Mouse (Mus musculus): Measurements from ENCODE around the gene Ephb3. TPM values are rescaled to one million over a fixed set of nuclear protein-coding genes. Genes with fewer than 3 reads are reported as not detected.

Gene Ephb3
- total and polyA plus RNA-seq, 2 experiments from 2014 or later: 6.8 to 9.6 TPM

DNA sequence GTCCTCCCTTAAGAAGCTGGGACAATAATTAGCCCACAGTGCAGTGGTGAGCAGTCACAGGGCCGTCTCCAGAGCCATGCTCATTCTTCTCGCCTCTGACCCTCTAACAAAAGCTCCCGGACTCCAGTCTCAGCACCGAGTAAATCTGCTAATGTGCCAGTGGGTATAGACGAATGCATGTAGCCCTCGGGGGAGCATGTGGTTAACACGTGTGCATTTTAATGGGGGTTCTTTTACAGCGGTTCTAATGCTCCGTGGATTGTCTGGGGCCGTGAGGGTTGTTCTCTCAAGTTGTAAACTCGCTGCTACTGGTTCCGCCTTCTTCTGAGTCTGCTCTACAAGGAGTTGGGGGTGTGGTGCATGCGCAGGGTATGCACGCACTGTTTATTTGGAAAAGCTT lies 13.0 kb upstream of the Ephb3 start:
- TF ChIP-seq CTCF (IDR thresholded peaks at IDR 0.05; ENCODE audit: low read depth): no peak
- no peak for TF ChIP-seq EP300 (IDR thresholded peaks at IDR 0.05; ENCODE audit: low read depth)
- WGBS: 84% methylated on average over 14 of the region's 14 CpGs

GRCm38 (mm10) chr16:21192509-21193354 lies 11.8 kb upstream of the Ephb3 start:
- TF ChIP-seq CTCF (IDR thresholded peaks at IDR 0.05; ENCODE audit: low read depth) (peak; percentile 82), EP300 (IDR thresholded peaks at IDR 0.05; ENCODE audit: low read depth) (no peak)
- Histone ChIP-seq H3K9me3 (replicated peaks; ENCODE audit: control insufficient read depth, low read length) (no peaks in the 10 kb centered on the region), H3K27me3 (ENCODE audit: control insufficient read depth, insufficient read depth, low read length) (no peaks in the 10 kb centered on the region), H3K4me3 (ENCODE audit: low read depth, low read length) (no peak overlapping the region), H3K4me2 (ENCODE audit: low read depth, low read length) (no peak overlapping the region), H3K9ac (replicated peaks; ENCODE audit: low read depth, low read length) (no peak overlapping the region), H3K36me3 (replicated peaks; ENCODE audit: control insufficient read depth, insufficient read depth, low read length) (no peaks in the 10 kb centered on the region), H3K27ac (ENCODE audit: low read depth) (no peak overlapping the region), H3K4me1 (ENCODE audit: control insufficient read depth, insufficient read depth) (peaks cover 3% of the 10 kb centered on the region; the same call in 1 of the 2 replicates)
- 42% methylated on average over 7 of the region's 7 CpGs for WGBS
- peak; percentile 49; the same call in 1 of the 2 replicates for ATAC-seq (ENCODE audit: insufficient read depth, low read depth)
- peak; percentile 79 for DNase-seq (ENCODE audit: low spot score)

More for the DNA sequence above, 13.0 kb upstream of the Ephb3 start:
- no peak for ATAC-seq (ENCODE audit: insufficient read depth, low read depth)
- Histone ChIP-seq H3K4me2 (ENCODE audit: low read depth, low read length) (no peak overlapping the region), H3K9ac (replicated peaks; ENCODE audit: low read depth, low read length) (no peak overlapping the region), H3K27ac (ENCODE audit: low read depth) (no peak overlapping the region), H3K36me3 (replicated peaks; ENCODE audit: control insufficient read depth, insufficient read depth, low read length) (no peaks in the 10 kb centered on the region), H3K9me3 (replicated peaks; ENCODE audit: control insufficient read depth, low read length) (no peaks in the 10 kb centered on the region), H3K4me3 (ENCODE audit: low read depth, low read length) (no peak overlapping the region), H3K27me3 (ENCODE audit: control insufficient read depth, insufficient read depth, low read length) (no peaks in the 10 kb centered on the region), H3K4me1 (ENCODE audit: control insufficient read depth, insufficient read depth) (peaks cover 3% of the 10 kb centered on the region; the same call in 1 of the 2 replicates)
- no peak for DNase-seq (ENCODE audit: low spot score)

- ATAC-seq (ENCODE audit: insufficient read depth, low read depth) (no peak), DNase-seq (ENCODE audit: low spot score) (no peak)
- no peak for TF ChIP-seq EP300 (IDR thresholded peaks at IDR 0.05; ENCODE audit: low read depth)
- TF ChIP-seq CTCF (IDR thresholded peaks at IDR 0.05; ENCODE audit: low read depth): no peak
- no peak overlapping the region for H3K9ac ChIP-seq (replicated peaks; ENCODE audit: low read depth, low read length)
- H3K27ac ChIP-seq (ENCODE audit: low read depth): no peak overlapping the region
- H3K4me2 ChIP-seq (ENCODE audit: low read depth, low read length): no peak overlapping the region
- H3K4me3 ChIP-seq (ENCODE audit: low read depth, low read length): no peak overlapping the region
- no peaks in the 10 kb centered on the region for H3K9me3 ChIP-seq (replicated peaks; ENCODE audit: control insufficient read depth, low read length)
- peaks cover 3% of the 10 kb centered on the region; the same call in 1 of the 2 replicates for H3K4me1 ChIP-seq (ENCODE audit: control insufficient read depth, insufficient read depth)
- H3K27me3 ChIP-seq (ENCODE audit: control insufficient read depth, insufficient read depth, low read length): no peaks in the 10 kb centered on the region
- no peaks in the 10 kb centered on the region for H3K36me3 ChIP-seq (replicated peaks; ENCODE audit: control insufficient read depth, insufficient read depth, low read length)
- whole genome bisulfite sequencing: 38% methylated on average over 12 of the region's 12 CpGs
Observed at GRCm38 (mm10) chr16:21194182-21194581, 10.4 kb upstream of the Ephb3 start.

DNA sequence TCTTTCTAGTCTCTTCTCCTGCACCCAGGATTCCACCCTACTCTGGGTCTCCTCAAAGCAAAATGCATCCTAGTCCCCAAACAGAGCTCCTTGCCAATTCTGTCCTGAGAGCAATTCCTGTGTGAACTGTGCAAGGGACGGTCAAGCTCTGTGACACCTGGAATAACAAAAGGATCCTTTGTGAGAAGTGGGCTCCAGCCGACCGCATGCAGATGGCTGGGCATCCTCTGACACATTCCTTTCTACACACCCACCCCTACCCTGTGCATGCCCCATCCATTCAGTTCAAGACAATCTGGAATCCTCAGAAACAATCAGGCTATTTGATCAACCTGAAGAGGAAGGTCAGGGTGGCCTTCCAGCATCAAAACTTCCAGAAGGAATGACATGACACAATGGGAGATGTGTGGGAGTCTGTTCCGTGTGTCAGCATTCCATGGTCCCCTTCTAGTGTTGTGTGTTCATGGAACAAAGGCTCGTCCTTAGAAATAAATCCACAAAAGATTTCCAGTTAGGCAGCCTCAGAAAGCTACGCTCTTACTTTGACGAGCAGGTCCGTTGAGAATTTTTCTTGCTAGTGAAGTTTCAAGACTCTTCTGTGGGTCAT lies 9.2 kb upstream of the Ephb3 start:
- no peak for DNase-seq (ENCODE audit: low spot score)
- 72% methylated on average over 8 of the region's 8 CpGs for WGBS
- Histone ChIP-seq H3K4me1 (ENCODE audit: control insufficient read depth, insufficient read depth) (peaks cover 3% of the 10 kb centered on the region; the same call in 1 of the 2 replicates), H3K36me3 (replicated peaks; ENCODE audit: control insufficient read depth, insufficient read depth, low read length) (no peaks in the 10 kb centered on the region), H3K4me3 (ENCODE audit: low read depth, low read length) (no peak overlapping the region), H3K4me2 (ENCODE audit: low read depth, low read length) (no peak overlapping the region), H3K9ac (replicated peaks; ENCODE audit: low read depth, low read length) (no peak overlapping the region), H3K27me3 (ENCODE audit: control insufficient read depth, insufficient read depth, low read length) (no peaks in the 10 kb centered on the region), H3K9me3 (replicated peaks; ENCODE audit: control insufficient read depth, low read length) (no peaks in the 10 kb centered on the region), H3K27ac (ENCODE audit: low read depth) (no peak overlapping the region)
- TF ChIP-seq CTCF (IDR thresholded peaks at IDR 0.05; ENCODE audit: low read depth): no peak
- TF ChIP-seq EP300 (IDR thresholded peaks at IDR 0.05; ENCODE audit: low read depth): no peak
- no peak for ATAC-seq (ENCODE audit: insufficient read depth, low read depth)

GRCm38 (mm10) chr16:21196576-21196975 lies 8.0 kb upstream of the Ephb3 start:
- Histone ChIP-seq H3K4me3 (ENCODE audit: low read depth, low read length) (no peak overlapping the region), H3K4me1 (ENCODE audit: control insufficient read depth, insufficient read depth) (no peaks in the 10 kb centered on the region), H3K9ac (replicated peaks; ENCODE audit: low read depth, low read length) (no peak overlapping the region), H3K27me3 (ENCODE audit: control insufficient read depth, insufficient read depth, low read length) (no peaks in the 10 kb centered on the region), H3K4me2 (ENCODE audit: low read depth, low read length) (no peak overlapping the region), H3K36me3 (replicated peaks; ENCODE audit: control insufficient read depth, insufficient read depth, low read length) (no peaks in the 10 kb centered on the region), H3K27ac (ENCODE audit: low read depth) (no peak overlapping the region), H3K9me3 (replicated peaks; ENCODE audit: control insufficient read depth, low read length) (no peaks in the 10 kb centered on the region)
- ATAC-seq (ENCODE audit: insufficient read depth, low read depth) (no peak), DNase-seq (ENCODE audit: low spot score) (no peak)
- WGBS: 83% methylated on average over 3 of the region's 3 CpGs
- TF ChIP-seq EP300 (IDR thresholded peaks at IDR 0.05; ENCODE audit: low read depth) (no peak), CTCF (IDR thresholded peaks at IDR 0.05; ENCODE audit: low read depth) (no peak)

Measured in heart, postnatal 0 days (tissue).